ENCODE assay signal across 1 mouse cellular context in genomic region chr7:3281741-3282140, GRCm38 (mm10).
TF ChIP-seq lines count a peak whose summit lies in the region.

No protein-coding gene starts in this region.

TF ChIP-seq in CH12.LX, 34 proteins besides CTCF, POLR2A, EP300 and RAD21 (continued from another document):
- TF ChIP-seq SIN3A (IDR thresholded peaks at IDR 0.05; ENCODE audit: low read length) (peak; percentile 70), MAX (IDR thresholded peaks at IDR 0.05; ENCODE audit: low read length) (no peak)
